16 mouse cellular contexts compared by ENCODE assay signal in genomic region chr17:34142456-34143010, GRCm38 (mm10). TPM values are rescaled to one million over a fixed set of nuclear protein-coding genes. Genes with fewer than 3 reads are reported as not detected.
DNase-seq lines count a peak whose midpoint lies in the region; ATAC-seq and TF ChIP-seq lines count a peak whose summit lies in the region.
"Had no signal": no experiment of that assay in that cellular context is flagged by ENCODE, and none has a peak within 500 bp of the region (broad histone marks: within the 10 kb centered on the region; RNA-seq: fewer than 3 reads in every experiment).

No protein-coding gene starts in this region.

- no peak for ATAC-seq in kidney, embryonic 15.5 days (replicated peaks; ENCODE audit: low FRiP score)
- peak; percentile 11; the same call in 1 of the 2 replicates for ATAC-seq in lung, postnatal 0 days
- peak; percentile 42 for ATAC-seq in common myeloid progenitor, adult 5-6 weeks (replicated peaks; ENCODE audit: low read depth, poor library complexity, severe bottlenecking)
- ATAC-seq: forebrain, embryonic 15.5 days had no signal

- no peaks in the 10 kb centered on the region for H3K9me3 ChIP-seq in kidney, embryonic 15.5 days (replicated peaks)
- no peaks in the 10 kb centered on the region for H3K9me3 ChIP-seq in lung, postnatal 0 days (ENCODE audit: low read length)
- H3K9me3 ChIP-seq: embryonic facial prominence, embryonic 15.5 days; forebrain, embryonic 15.5 days had no signal

- DNase-seq in kidney, adult 8-10 months, result no peak
- no peak for DNase-seq in lung, postnatal 0 days (ENCODE audit: low spot score)
- no peak for DNase-seq in lung, postnatal 14 days
- peak; percentile 24 for DNase-seq in naive thymus-derived CD4-positive, alpha-beta T cell, adult 2 months (ENCODE audit: low read depth)
- DNase-seq in spleen, postnatal 14 days (ENCODE audit: low spot score in 2 of 2), result no peak
- DNase-seq in ovary, postnatal 36 days (ENCODE audit: low spot score), result no peak
- DNase-seq: cerebellum, postnatal 36 days; kidney, adult 18-20 months; left cerebral cortex, postnatal 4 days; right cerebral cortex, postnatal 25 days had no signal

- peak overlapping the region; percentile 70 for H3K27ac ChIP-seq in kidney, embryonic 15.5 days
- peak overlapping the region; percentile 51; the same call in 1 of the 2 replicates for H3K27ac ChIP-seq in lung, postnatal 0 days (ENCODE audit: low read length)
- H3K27ac ChIP-seq: embryonic facial prominence, embryonic 15.5 days; forebrain, embryonic 15.5 days had no signal

- peaks cover 29% of the 10 kb centered on the region for H3K4me1 ChIP-seq in kidney, embryonic 15.5 days
- no peaks in the 10 kb centered on the region for H3K4me1 ChIP-seq in lung, postnatal 0 days (ENCODE audit: insufficient read depth, low read depth, low read length)

- peak overlapping the region; percentile 8 for H3K4me2 ChIP-seq in kidney, embryonic 15.5 days
- no peak overlapping the region for H3K4me2 ChIP-seq in lung, postnatal 0 days (replicated peaks; ENCODE audit: low read depth, low read length)
- H3K4me2 ChIP-seq: embryonic facial prominence, embryonic 15.5 days; forebrain, embryonic 15.5 days had no signal

- H3K36me3 ChIP-seq in kidney, embryonic 15.5 days, result no peaks in the 10 kb centered on the region
- no peaks in the 10 kb centered on the region for H3K36me3 ChIP-seq in lung, postnatal 0 days (ENCODE audit: insufficient read depth, low read length)
- H3K36me3 ChIP-seq: embryonic facial prominence, embryonic 15.5 days; forebrain, embryonic 15.5 days had no signal

- no peak for TF ChIP-seq EP300 in lung, postnatal 0 days (IDR thresholded peaks at IDR 0.05)

- no peak for TF ChIP-seq CTCF in lung, postnatal 0 days (IDR thresholded peaks at IDR 0.05)

- 76% methylated on average over 7 of the region's 7 CpGs for WGBS in kidney, embryonic 15.5 days
- WGBS in lung, postnatal 0 days, result 42% methylated on average over 7 of the region's 7 CpGs

- H3K4me3 ChIP-seq in kidney, embryonic 15.5 days (replicated peaks), result no peak overlapping the region
- no peak overlapping the region for H3K4me3 ChIP-seq in lung, postnatal 0 days (ENCODE audit: low read depth, low read length)
- H3K4me3 ChIP-seq: embryonic facial prominence, embryonic 15.5 days; forebrain, embryonic 15.5 days; myocyte had no signal

- peaks cover 41% of the 10 kb centered on the region for H3K27me3 ChIP-seq in kidney, embryonic 15.5 days
- H3K27me3 ChIP-seq in lung, postnatal 0 days (replicated peaks; ENCODE audit: insufficient read depth, low read length), result no peaks in the 10 kb centered on the region

- no peak overlapping the region for H3K9ac ChIP-seq in kidney, embryonic 15.5 days
- H3K9ac ChIP-seq in lung, postnatal 0 days (replicated peaks; ENCODE audit: low read depth), result no peak overlapping the region
- H3K9ac ChIP-seq: embryonic facial prominence, embryonic 15.5 days; forebrain, embryonic 15.5 days had no signal

RNA-seq across cellular contexts. Expression of gene H2-DMb2, which starts 0.6 kb away (rescaled TPM):
- polyA plus RNA-seq in kidney, embryonic 15.5 days (2015; fragmentation: Nextera tagmentation; extraction: Ambion mirVana), result 22.6 and 25.3 TPM in 2 replicates
- polyA plus RNA-seq in lung, postnatal 0 days (2015; fragmentation: Nextera tagmentation; extraction: Ambion mirVana), result 1.8 and 2.2 TPM in 2 replicates
- 3.3 and 5.5 TPM in 2 replicates for total RNA-seq in common myeloid progenitor, adult 5-6 weeks (2017)
- total RNA-seq: layer of hippocampus, postnatal 10 days had no signal
- polyA plus RNA-seq: myocyte had no signal

RNA-seq across cellular contexts. Expression of gene H2-DMb1, which starts 10.3 kb away (rescaled TPM):
- polyA plus RNA-seq in kidney, embryonic 15.5 days (2015; fragmentation: Nextera tagmentation; extraction: Ambion mirVana), result 4.9 and 6.0 TPM in 2 replicates
- polyA plus RNA-seq in lung, postnatal 0 days (2015; fragmentation: Nextera tagmentation; extraction: Ambion mirVana), result 6.9 and 7.2 TPM in 2 replicates
- 31.9 and 35.1 TPM in 2 replicates for total RNA-seq in common myeloid progenitor, adult 5-6 weeks (2017)
- polyA plus RNA-seq: myocyte had no signal

RNA-seq across cellular contexts. Expression of gene Brd2, which starts 20.1 kb away (rescaled TPM):
- 135 and 140 TPM in 2 replicates for polyA plus RNA-seq in kidney, embryonic 15.5 days (2015; fragmentation: Nextera tagmentation; extraction: Ambion mirVana)
- 80.2 and 80.3 TPM in 2 replicates for polyA plus RNA-seq in lung, postnatal 0 days (2015; fragmentation: Nextera tagmentation; extraction: Ambion mirVana)
- 347 and 388 TPM in 2 replicates for total RNA-seq in common myeloid progenitor, adult 5-6 weeks (2017)

RNA-seq across cellular contexts. Expression of gene H2-DMa, which starts 23.2 kb away (rescaled TPM):
- polyA plus RNA-seq in kidney, embryonic 15.5 days (2015; fragmentation: Nextera tagmentation; extraction: Ambion mirVana), result 14.8 and 15.9 TPM in 2 replicates
- 20.7 and 23.9 TPM in 2 replicates for polyA plus RNA-seq in lung, postnatal 0 days (2015; fragmentation: Nextera tagmentation; extraction: Ambion mirVana)
- total RNA-seq in common myeloid progenitor, adult 5-6 weeks (2017), result 90.2 and 104 TPM in 2 replicates

RNA-seq across cellular contexts. Expression of gene Tap1, which starts 44.8 kb away (rescaled TPM):
- polyA plus RNA-seq in kidney, embryonic 15.5 days (2015; fragmentation: Nextera tagmentation; extraction: Ambion mirVana), result 3.5 and 3.8 TPM in 2 replicates
- polyA plus RNA-seq in lung, postnatal 0 days (2015; fragmentation: Nextera tagmentation; extraction: Ambion mirVana), result 11.6 and 12.6 TPM in 2 replicates
- total RNA-seq in common myeloid progenitor, adult 5-6 weeks (2017), result 77.8 and 120 TPM in 2 replicates
